Mouse (Mus musculus) intestine, postnatal 0 days (tissue): ENCODE data around the gene Dgke. TPM values are rescaled to one million over a fixed set of nuclear protein-coding genes. Genes with fewer than 3 reads are reported as not detected.
"Not testable (repeated sequence)": the region's sequence is repeated elsewhere in the genome, so short reads cannot be mapped to it uniquely, and the experiment has no call there.

ENCODE experiments used
- ATAC-seq: fragments of 200-750 bp; cut with Nextera tagmentation; 2 replicates; pipeline ENCODE4 v1.8.0; 2017; ENCODE audit warnings: mild to moderate bottlenecking, moderate TSS enrichment, moderate library complexity
- H3K27ac ChIP-seq: fragments of 300-500 bp; sonication (generic); 2 replicates; pipeline ENCODE4 v1.5.1; 2014; ENCODE audit warnings: mild to moderate bottlenecking, low read depth, low read length, moderate library complexity
- H3K27me3 ChIP-seq: fragments of 300-500 bp; sonication (generic); replicated peaks from 2 replicates; pipeline ENCODE4 v1.6.1; 2014; ENCODE audit warnings: low read length, mixed read lengths; ENCODE audit not compliant: control insufficient read depth, insufficient read depth
- H3K36me3 ChIP-seq: fragments of 300-500 bp; sonication (generic); 2 replicates; pipeline ENCODE4 v1.6.1; 2014; ENCODE audit warnings: mild to moderate bottlenecking, moderate library complexity; ENCODE audit not compliant: control insufficient read depth, insufficient read depth
- H3K4me1 ChIP-seq: fragments of 300-500 bp; sonication (generic); replicated peaks from 2 replicates; pipeline ENCODE4 v1.6.1; 2014; ENCODE audit warnings: antibody characterized with exemption, low read length, mixed read lengths; ENCODE audit not compliant: control insufficient read depth, insufficient read depth
- H3K4me2 ChIP-seq: fragments of 300-500 bp; sonication (generic); replicated peaks from 2 replicates; pipeline ENCODE4 v1.6.1; 2014; ENCODE audit warnings: low read depth, mild to moderate bottlenecking, moderate library complexity
- H3K4me3 ChIP-seq: fragments of 300-500 bp; sonication (generic); 2 replicates; pipeline ENCODE4 v1.5.1; 2014; ENCODE audit warnings: low read depth, low read length
- H3K9ac ChIP-seq: fragments of 300-500 bp; sonication (generic); 2 replicates; pipeline ENCODE4 v1.6.1; 2014; ENCODE audit warnings: mild to moderate bottlenecking, low read depth, low read length
- H3K9me3 ChIP-seq: fragments of 300-500 bp; sonication (generic); 2 replicates; pipeline ENCODE4 v1.6.1; 2016; ENCODE audit warnings: mixed run types; ENCODE audit not compliant: control insufficient read depth
- CTCF ChIP-seq: sonication (generic); IDR thresholded peaks from 2 replicates; pipeline ENCODE4 v1.5.1; 2016; ENCODE audit warnings: low read depth, mild to moderate bottlenecking, control low read depth, antibody characterized with exemption, moderate library complexity
- WGBS: fragments of 180-500 bp; shearing (Covaris S2); extraction: QIAGEN DNeasy Blood & Tissue Kit; methylation state at CpG from one replicate; pipeline ENCODE4 v1.1.7; 2014; 5-methylcytosine and 5-hydroxymethylcytosine counted together
- polyA plus RNA-seq: library from polyadenylated mRNA; unstranded; fragments of >200 nt; fragmentation: Nextera tagmentation; extraction: Ambion mirVana; gene quantifications from 2 replicates; pipeline ENCODE4 v1.2.1, GENCODE M21; 2015

Gene Dgke
- polyA plus RNA-seq, 1 experiment from 2014 or later, result 1.7 TPM

- H3K4me2 ChIP-seq, result no peak overlapping the region
- no peaks in the 10 kb centered on the region for H3K9me3 ChIP-seq
- ATAC-seq, result no peak
- TF ChIP-seq CTCF, result peak; percentile 54
- no peak overlapping the region for H3K9ac ChIP-seq
- 83% methylated on average over 4 of the region's 4 CpGs for whole genome bisulfite sequencing
- H3K36me3 ChIP-seq, result no peaks in the 10 kb centered on the region
- no peaks in the 10 kb centered on the region for H3K27me3 ChIP-seq
- no peaks in the 10 kb centered on the region for H3K4me1 ChIP-seq
- H3K27ac ChIP-seq, result no peak overlapping the region
- H3K4me3 ChIP-seq, result no peak overlapping the region
Observed at GRCm38 (mm10) chr11:89088754-89089153, 22.1 kb upstream of the Dgke start.

- no peak overlapping the region for H3K4me3 ChIP-seq
- no peaks in the 10 kb centered on the region for H3K4me1 ChIP-seq
- H3K9me3 ChIP-seq, result no peaks in the 10 kb centered on the region
- H3K9ac ChIP-seq, result no peak overlapping the region
- ATAC-seq, result no peak
- 74% methylated on average over 10 of the region's 10 CpGs for WGBS
- no peak overlapping the region for H3K27ac ChIP-seq
- H3K4me2 ChIP-seq, result no peak overlapping the region
- no peaks in the 10 kb centered on the region for H3K27me3 ChIP-seq
- no peak for TF ChIP-seq CTCF
- no peaks in the 10 kb centered on the region for H3K36me3 ChIP-seq
Observed at GRCm38 (mm10) chr11:89086208-89086809, 19.7 kb upstream of the Dgke start.

DNA sequence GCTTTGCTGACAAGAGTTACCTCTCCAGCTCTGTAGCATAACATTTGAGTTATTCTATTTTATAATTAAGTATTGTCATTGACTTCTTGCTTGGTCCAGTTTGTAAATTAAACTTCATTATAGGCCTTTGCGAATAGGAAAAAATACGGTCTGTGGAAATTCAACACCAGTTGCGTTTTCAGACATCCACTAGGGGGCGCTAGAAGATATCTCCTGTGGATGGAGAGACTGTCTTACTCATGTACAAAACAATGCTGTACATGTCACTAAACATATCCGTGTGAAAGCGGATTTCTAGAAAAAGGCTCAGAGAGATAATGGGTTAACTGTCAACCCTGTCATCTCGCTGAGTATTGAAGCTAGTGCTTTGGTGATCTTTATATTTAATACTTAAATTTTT, 18.0 kb upstream of the Dgke start:
- 40% methylated on average over 7 of the region's 7 CpGs for WGBS
- Histone ChIP-seq H3K4me2 (no peak overlapping the region), H3K4me3 (no peak overlapping the region), H3K27ac (no peak overlapping the region), H3K9me3 (no peaks in the 10 kb centered on the region), H3K4me1 (no peaks in the 10 kb centered on the region), H3K27me3 (no peaks in the 10 kb centered on the region), H3K9ac (no peak overlapping the region), H3K36me3 (no peaks in the 10 kb centered on the region)
- ATAC-seq, result no peak
- TF ChIP-seq CTCF, result peak; percentile 81

GRCm38 (mm10) chr11:89082691-89083090, 16.0 kb upstream of the Dgke start:
- not testable (repeated sequence) for H3K4me1 ChIP-seq, H3K9ac ChIP-seq, H3K27me3 ChIP-seq, H3K36me3 ChIP-seq, H3K27ac ChIP-seq, H3K9me3 ChIP-seq, H3K4me3 ChIP-seq, H3K4me2 ChIP-seq, ATAC-seq
- WGBS, result 77% methylated on average over 3 of the region's 3 CpGs

- H3K4me1 ChIP-seq, ATAC-seq, H3K4me2 ChIP-seq, H3K9ac ChIP-seq, H3K27me3 ChIP-seq, H3K27ac ChIP-seq, H3K4me3 ChIP-seq, H3K36me3 ChIP-seq, H3K9me3 ChIP-seq: not testable (repeated sequence)
- WGBS, result 63% methylated on average over 5 of the region's 5 CpGs
Observed at GRCm38 (mm10) chr11:89081906-89082305, 15.3 kb upstream of the Dgke start.

DNA sequence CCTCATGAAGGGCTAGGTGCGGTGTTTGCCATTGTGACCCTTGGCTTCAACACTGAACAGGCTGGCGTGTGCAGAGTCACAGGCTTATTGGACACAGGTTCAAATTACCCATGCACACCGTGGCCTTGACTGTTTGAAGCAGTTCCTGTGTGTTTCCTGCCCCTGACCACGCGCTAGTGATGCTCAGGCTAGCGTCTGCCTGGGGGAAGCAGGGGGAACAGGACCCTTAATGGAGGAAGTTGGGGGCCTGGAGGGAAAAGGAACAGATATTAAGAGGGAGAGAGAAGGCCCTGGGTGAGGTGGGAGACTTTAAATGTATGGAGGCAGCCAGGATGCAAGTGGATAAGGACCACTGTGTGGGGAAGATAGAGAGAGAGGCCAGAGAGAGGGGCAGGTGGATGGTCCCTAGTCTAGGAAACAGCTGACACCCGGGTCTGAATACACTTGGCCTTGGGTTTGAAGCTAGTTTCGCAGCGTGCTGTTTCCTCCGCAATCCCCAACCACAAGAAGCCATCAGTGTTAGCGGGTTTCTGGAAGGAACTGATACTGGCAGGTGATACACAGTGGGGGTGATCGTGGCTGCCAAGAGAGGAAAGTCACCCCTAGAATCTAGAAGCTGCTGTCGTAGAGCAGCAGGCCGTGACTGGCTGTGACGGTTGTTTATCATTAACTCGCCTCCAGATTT, 12.5 kb upstream of the Dgke start:
- TF ChIP-seq CTCF, result no peak
- H3K4me1 ChIP-seq, result no peaks in the 10 kb centered on the region
- H3K9me3 ChIP-seq, result no peaks in the 10 kb centered on the region
- H3K27ac ChIP-seq, result no peak overlapping the region
- no peaks in the 10 kb centered on the region for H3K27me3 ChIP-seq
- WGBS, result 81% methylated on average over 16 of the region's 16 CpGs
- no peak for ATAC-seq
- no peak overlapping the region for H3K4me2 ChIP-seq
- no peak overlapping the region for H3K4me3 ChIP-seq
- H3K36me3 ChIP-seq, result no peaks in the 10 kb centered on the region
- no peak overlapping the region for H3K9ac ChIP-seq
